Mouse (Mus musculus) gastrocnemius, postnatal 4 days (tissue): ENCODE results near the gene Vmn2r36. TPM values are rescaled to one million over a fixed set of nuclear protein-coding genes. Genes with fewer than 3 reads are reported as not detected.
"Not testable (repeated sequence)": the region's sequence is repeated elsewhere in the genome, so short reads cannot be mapped to it uniquely, and the experiment has no call there.

Experiments
- DNase-seq, 2 experiments: peaks; one replicate each; pipeline ENCODE4 v3.0.0; 2021 to 2022; ENCODE audit warnings: low spot score in 2 of 2, mixed read lengths in 2 of 2
- long read RNA-seq, 2 experiments: library from polyadenylated mRNA; stranded (forward); transcript quantifications; one replicate each; pipeline ENCODE4 v2.0.0; 2021
- total RNA-seq, 2 experiments: library from RNA; stranded (reverse); gene quantifications; 2 replicates each; pipeline ENCODE4 v1.2.3; 2021

Gene Vmn2r36
- not detected for total RNA-seq
- long read RNA-seq, experiment 1: 0 reads
- long read RNA-seq, experiment 2: 0 reads

DNA sequence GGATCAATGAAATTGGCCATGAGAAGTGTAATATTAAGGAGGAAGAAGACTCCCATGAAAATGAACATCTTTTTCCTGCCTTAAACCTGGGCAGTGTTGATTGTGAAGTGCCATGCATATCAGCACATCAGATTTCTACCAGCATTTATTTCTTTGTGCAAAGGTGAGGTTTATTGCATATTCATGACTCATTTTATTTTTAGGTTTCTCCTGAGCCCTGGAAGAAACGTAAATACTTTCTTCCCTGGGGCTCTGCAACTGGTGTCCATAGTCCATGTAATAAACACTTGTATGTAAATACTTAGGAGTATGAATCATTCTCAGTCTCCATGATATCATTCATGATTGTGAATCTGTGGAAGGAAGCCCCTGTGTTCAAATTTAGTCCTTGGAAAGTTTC, at the start of gene Vmn2r36:
TSS of gene Vmn2r36 (minus strand) at position 101 of the 400 bp plus-strand sequence.
- not testable (repeated sequence) for DNase-seq

Other genes with a start within 250 kb of the Vmn2r36 start
- gene Vmn2r34, start 213.0 kb downstream of the Vmn2r36 start, total RNA-seq: not detected
- gene Vmn2r35, start 82.6 kb downstream of the Vmn2r36 start, total RNA-seq: not detected